Mouse (Mus musculus): Measurements from ENCODE around the gene Tle4.

DNA sequence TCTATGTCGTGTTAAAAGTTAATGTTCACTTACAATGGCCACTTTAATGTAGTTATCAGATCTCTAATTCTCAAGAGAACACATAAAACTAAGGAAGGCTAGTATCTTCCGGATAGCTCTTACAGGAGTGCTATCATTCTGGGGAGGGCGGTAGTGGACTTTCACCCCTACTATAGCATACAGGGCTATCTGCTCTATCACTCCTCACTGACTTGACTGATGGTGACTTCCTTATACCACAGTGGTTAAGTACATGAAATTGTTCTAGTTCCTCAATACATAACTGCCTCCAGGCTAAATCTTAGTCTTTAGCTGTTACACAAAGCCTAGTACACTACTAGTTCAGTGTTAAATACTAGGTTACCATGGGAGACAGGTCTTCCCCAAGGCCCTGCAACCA is 104.8 kb downstream of the Tle4 start:
- TF ChIP-seq CTCF (IDR thresholded peaks at IDR 0.05; ENCODE audit: low read depth, low read length) (no peak), TAL1 (conservative IDR thresholded peaks at IDR 0.05; ENCODE audit: low read depth, low read length) (no peak)
